ENCODE assay signal across 18 mouse cellular contexts in genomic region chr4:103969906-103970305, GRCm38 (mm10).
"Had no signal": no experiment of that assay in that cellular context is flagged by ENCODE, and none has a peak within 500 bp of the region (broad histone marks: within the 10 kb centered on the region; RNA-seq: fewer than 3 reads in every experiment).

No protein-coding gene starts in this region.

- ATAC-seq: liver, postnatal 0 days; lung, postnatal 0 days; midbrain, embryonic 13.5 days; midbrain, embryonic 16.5 days had no signal

- H3K9me3 ChIP-seq: limb, embryonic 12.5 days; limb, embryonic 15.5 days; midbrain, embryonic 10.5 days; midbrain, embryonic 13.5 days; neural tube, embryonic 12.5 days had no signal

- DNase-seq: kidney, adult 2 months; kidney, postnatal 10 days; left cerebral cortex, postnatal 4 days; liver, postnatal 0 days; lung, embryonic 14.5 days; thymus, adult 18-20 months; thymus, postnatal 36 days had no signal

- H3K27ac ChIP-seq: limb, embryonic 12.5 days; limb, embryonic 15.5 days; liver, embryonic 14.5 days; macrophage; midbrain, embryonic 10.5 days; midbrain, embryonic 13.5 days; neural tube, embryonic 12.5 days had no signal

- H3K36me3 ChIP-seq: limb, embryonic 12.5 days; limb, embryonic 15.5 days; midbrain, embryonic 10.5 days; midbrain, embryonic 13.5 days; neural tube, embryonic 12.5 days had no signal

- H3K27me3 ChIP-seq: limb, embryonic 12.5 days; limb, embryonic 15.5 days; midbrain, embryonic 13.5 days; neural tube, embryonic 12.5 days had no signal

- H3K9ac ChIP-seq: limb, embryonic 12.5 days; limb, embryonic 15.5 days; liver, embryonic 14.5 days; liver, postnatal 0 days; lung, embryonic 14.5 days; midbrain, embryonic 13.5 days; neural tube, embryonic 12.5 days had no signal

- H3K4me1 ChIP-seq: limb, embryonic 12.5 days; limb, embryonic 15.5 days; midbrain, embryonic 10.5 days; midbrain, embryonic 13.5 days had no signal

- H3K4me2 ChIP-seq: limb, embryonic 12.5 days; limb, embryonic 15.5 days; liver, embryonic 11.5 days; lung, embryonic 14.5 days; midbrain, embryonic 13.5 days; neural tube, embryonic 12.5 days had no signal

- H3K4me3 ChIP-seq: limb, embryonic 12.5 days; limb, embryonic 15.5 days; midbrain, embryonic 10.5 days; midbrain, embryonic 13.5 days; myocyte; neural tube, embryonic 12.5 days had no signal
